Mouse (Mus musculus): ENCODE measurements around the gene Pnma1. TPM values are rescaled to one million over a fixed set of nuclear protein-coding genes. Genes with fewer than 3 reads are reported as not detected.

Pnma1 gene
- polyA plus RNA-seq, 1 experiment from 2014 or later, result 1.2 TPM

DNA sequence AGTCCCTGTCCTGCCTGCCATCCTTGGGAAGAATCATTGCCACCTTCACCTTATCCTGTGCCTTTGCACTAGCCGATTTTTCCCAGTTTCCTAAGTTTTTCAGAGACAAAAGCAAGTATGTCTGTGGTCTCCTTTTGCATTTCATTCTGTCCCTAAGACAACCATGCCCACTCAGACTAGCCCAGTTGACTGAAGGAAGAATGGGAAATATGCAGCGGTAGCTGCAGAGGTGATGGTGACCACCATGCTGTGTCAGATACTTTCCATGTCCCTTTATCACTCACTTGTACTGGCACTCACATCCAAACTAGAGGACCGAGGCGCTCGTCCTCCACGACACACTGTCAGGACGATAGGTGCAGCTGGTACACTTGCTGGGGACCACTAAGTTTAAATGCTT is 11.2 kb downstream of the Pnma1 start:
- H3K27me3 ChIP-seq (ENCODE audit: low read depth, poor library complexity, severe bottlenecking), result no peaks in the 10 kb centered on the region
- peaks cover 31% of the 10 kb centered on the region for H3K36me3 ChIP-seq
- no peak for DNase-seq (ENCODE audit: low spot score)
- no peaks in the 10 kb centered on the region for H3K9me3 ChIP-seq (replicated peaks)
- no peak overlapping the region for H3K4me3 ChIP-seq
- no peak overlapping the region for H3K27ac ChIP-seq
- 94% methylated on average over 7 of the region's 7 CpGs for WGBS
- H3K4me1 ChIP-seq, result no peaks in the 10 kb centered on the region

DNA sequence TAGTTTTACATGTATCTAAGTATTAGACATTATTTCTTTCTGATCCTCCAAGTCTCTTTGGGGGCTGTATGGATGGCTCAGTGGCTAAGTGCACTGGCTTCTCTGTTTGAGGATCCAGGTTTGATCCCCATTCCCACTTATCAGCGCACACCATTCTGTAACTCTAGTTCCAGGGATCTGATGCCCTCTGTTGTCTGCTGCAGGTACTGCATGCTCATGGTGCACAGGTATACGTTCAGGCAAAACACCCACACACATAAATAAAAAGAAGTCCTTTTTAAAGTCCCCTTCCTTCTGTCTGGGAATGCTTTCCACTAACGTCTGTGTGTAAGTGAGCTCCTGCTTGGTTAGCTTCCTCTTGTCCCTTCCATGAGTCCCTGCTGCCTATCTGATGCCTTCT is 16.0 kb downstream of the Pnma1 start:
- Histone ChIP-seq H3K9me3 (replicated peaks) (no peaks in the 10 kb centered on the region), H3K4me1 (no peaks in the 10 kb centered on the region), H3K27ac (no peak overlapping the region), H3K27me3 (ENCODE audit: low read depth, poor library complexity, severe bottlenecking) (no peaks in the 10 kb centered on the region), H3K4me3 (no peak overlapping the region), H3K36me3 (peaks cover 47% of the 10 kb centered on the region)
- peak; percentile 50 for DNase-seq (ENCODE audit: low spot score)
- 59% methylated on average over 3 of the region's 3 CpGs for WGBS

DNA sequence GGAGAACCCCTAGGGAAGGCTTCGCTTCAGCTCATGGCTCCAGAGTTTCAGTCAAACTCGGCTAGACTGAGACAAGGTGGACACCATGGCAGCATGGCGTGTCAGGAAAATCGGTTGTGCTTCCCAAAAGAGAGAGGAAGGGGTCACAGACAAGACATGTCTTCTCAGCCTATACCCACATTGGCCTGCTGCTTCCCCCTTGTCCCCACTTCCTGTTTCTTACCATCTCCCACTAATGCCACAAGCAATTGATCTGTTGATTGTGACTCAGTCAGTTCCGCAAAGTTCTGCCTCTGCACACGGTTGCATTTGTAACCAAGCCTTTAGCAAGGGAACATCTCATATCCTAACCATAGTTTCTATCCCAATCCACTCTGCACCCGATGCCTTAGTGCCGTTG is 18.4 kb downstream of the Pnma1 start:
- H3K27me3 ChIP-seq (ENCODE audit: low read depth, poor library complexity, severe bottlenecking), result no peaks in the 10 kb centered on the region
- peaks cover 29% of the 10 kb centered on the region for H3K36me3 ChIP-seq
- no peak overlapping the region for H3K4me3 ChIP-seq
- 93% methylated on average over 8 of the region's 8 CpGs for WGBS
- DNase-seq (ENCODE audit: low spot score), result no peak
- H3K27ac ChIP-seq, result no peak overlapping the region
- H3K4me1 ChIP-seq, result no peaks in the 10 kb centered on the region
- no peaks in the 10 kb centered on the region for H3K9me3 ChIP-seq (replicated peaks)

DNA sequence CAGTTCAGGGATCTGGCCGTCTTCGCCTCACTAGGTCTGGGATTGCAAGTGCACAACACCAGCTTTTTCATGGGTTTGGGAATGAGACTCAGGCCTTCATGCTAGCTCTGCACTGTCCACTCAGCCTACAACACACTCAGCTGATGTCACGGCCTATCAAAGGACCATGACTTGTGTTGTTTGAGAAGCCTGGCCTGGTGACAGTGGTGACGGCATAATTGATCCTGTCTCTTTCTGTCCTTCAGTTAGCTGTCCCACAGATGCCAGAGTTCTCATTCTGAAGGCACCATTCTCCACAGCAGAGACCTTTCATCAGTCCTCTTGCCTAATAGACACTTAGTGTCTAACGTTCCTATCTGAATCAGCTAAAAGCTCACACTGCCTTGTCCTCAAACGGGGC is 19.7 kb downstream of the Pnma1 start:
- H3K4me3 ChIP-seq, result no peak overlapping the region
- DNase-seq (ENCODE audit: low spot score), result no peak
- H3K4me1 ChIP-seq, result no peaks in the 10 kb centered on the region
- no peak overlapping the region for H3K27ac ChIP-seq
- 89% methylated on average over 6 of the region's 6 CpGs for WGBS
- peaks cover 29% of the 10 kb centered on the region for H3K36me3 ChIP-seq
- H3K9me3 ChIP-seq (replicated peaks), result no peaks in the 10 kb centered on the region
- no peaks in the 10 kb centered on the region for H3K27me3 ChIP-seq (ENCODE audit: low read depth, poor library complexity, severe bottlenecking)

DNA sequence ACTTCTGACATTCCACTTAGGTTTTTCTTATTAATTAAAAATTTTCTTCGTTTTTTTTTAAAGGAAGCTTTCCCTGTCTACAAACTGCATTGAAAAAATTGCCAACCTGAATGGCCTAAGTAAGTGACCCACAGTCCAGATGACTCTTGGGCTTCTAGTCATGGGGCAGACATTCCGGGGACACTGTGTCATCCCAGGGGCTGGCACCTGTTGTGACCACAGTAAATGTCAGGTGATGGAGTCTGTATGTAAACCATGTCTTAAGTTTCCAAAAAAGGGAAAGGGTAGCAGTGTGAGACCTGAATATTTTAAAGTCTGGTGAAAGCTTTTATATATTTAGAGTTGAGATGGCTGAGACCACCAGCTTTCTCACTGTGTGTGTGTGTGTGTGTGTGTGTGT is 21.4 kb downstream of the Pnma1 start:
- H3K27ac ChIP-seq, result no peak overlapping the region
- H3K4me1 ChIP-seq, result no peaks in the 10 kb centered on the region
- H3K9me3 ChIP-seq (replicated peaks), result no peaks in the 10 kb centered on the region
- no peak for DNase-seq (ENCODE audit: low spot score)
- no peaks in the 10 kb centered on the region for H3K27me3 ChIP-seq (ENCODE audit: low read depth, poor library complexity, severe bottlenecking)
- 79% methylated on average over 2 of the region's 2 CpGs for WGBS
- no peak overlapping the region for H3K4me3 ChIP-seq
- H3K36me3 ChIP-seq, result peaks cover 24% of the 10 kb centered on the region

DNA sequence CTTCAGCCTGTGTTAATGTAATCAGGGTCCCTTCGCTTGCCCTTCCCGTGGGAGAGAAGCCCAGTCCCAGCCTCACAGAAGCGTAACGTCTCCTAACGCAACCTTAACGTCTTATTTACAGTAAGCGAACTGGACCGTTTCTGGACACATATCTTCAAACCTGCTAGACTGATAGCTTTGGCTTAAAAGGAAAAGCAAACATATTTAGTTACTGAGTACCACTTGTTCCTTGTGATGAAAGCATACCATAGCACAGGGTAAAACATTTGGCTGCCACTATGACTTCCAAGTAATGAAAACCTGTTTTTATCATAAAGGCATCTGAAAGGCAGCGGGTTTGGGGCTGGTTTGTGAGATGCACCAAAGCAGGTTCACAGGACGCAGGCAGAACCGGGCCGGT is 22.4 kb downstream of the Pnma1 start:
- no peaks in the 10 kb centered on the region for H3K4me1 ChIP-seq
- no peaks in the 10 kb centered on the region for H3K27me3 ChIP-seq (ENCODE audit: low read depth, poor library complexity, severe bottlenecking)
- H3K36me3 ChIP-seq, result peaks cover 18% of the 10 kb centered on the region
- no peak overlapping the region for H3K4me3 ChIP-seq
- no peak overlapping the region for H3K27ac ChIP-seq
- H3K9me3 ChIP-seq (replicated peaks), result no peaks in the 10 kb centered on the region
- 88% methylated on average over 12 of the region's 12 CpGs for WGBS
- no peak for DNase-seq (ENCODE audit: low spot score)

DNA sequence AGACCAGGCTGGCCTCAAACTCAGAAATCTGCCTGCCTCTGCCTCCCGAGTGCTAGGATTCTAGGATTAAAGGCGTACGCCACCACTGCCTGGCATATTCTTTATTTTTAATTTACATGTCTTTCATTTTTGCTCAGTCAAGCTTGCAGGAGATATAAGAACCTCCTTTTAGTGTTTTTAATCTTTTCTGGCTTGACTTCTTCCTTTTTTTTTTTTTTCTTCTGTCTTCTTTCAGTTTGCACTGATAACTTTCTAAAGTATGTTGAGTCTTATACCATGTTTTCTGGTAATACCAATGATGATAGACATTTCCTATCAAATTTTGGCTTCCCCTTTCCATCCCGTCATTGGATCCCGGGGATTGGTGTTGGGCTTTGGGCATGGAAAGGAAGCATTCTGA is 28.7 kb downstream of the Pnma1 start:
- Histone ChIP-seq H3K27me3 (ENCODE audit: low read depth, poor library complexity, severe bottlenecking) (no peaks in the 10 kb centered on the region), H3K36me3 (no peaks in the 10 kb centered on the region), H3K9me3 (replicated peaks) (no peaks in the 10 kb centered on the region), H3K27ac (no peak overlapping the region), H3K4me1 (peaks cover 8% of the 10 kb centered on the region), H3K4me3 (no peak overlapping the region)
- DNase-seq (ENCODE audit: low spot score), result no peak
- 94% methylated on average over 5 of the region's 5 CpGs for WGBS

DNA sequence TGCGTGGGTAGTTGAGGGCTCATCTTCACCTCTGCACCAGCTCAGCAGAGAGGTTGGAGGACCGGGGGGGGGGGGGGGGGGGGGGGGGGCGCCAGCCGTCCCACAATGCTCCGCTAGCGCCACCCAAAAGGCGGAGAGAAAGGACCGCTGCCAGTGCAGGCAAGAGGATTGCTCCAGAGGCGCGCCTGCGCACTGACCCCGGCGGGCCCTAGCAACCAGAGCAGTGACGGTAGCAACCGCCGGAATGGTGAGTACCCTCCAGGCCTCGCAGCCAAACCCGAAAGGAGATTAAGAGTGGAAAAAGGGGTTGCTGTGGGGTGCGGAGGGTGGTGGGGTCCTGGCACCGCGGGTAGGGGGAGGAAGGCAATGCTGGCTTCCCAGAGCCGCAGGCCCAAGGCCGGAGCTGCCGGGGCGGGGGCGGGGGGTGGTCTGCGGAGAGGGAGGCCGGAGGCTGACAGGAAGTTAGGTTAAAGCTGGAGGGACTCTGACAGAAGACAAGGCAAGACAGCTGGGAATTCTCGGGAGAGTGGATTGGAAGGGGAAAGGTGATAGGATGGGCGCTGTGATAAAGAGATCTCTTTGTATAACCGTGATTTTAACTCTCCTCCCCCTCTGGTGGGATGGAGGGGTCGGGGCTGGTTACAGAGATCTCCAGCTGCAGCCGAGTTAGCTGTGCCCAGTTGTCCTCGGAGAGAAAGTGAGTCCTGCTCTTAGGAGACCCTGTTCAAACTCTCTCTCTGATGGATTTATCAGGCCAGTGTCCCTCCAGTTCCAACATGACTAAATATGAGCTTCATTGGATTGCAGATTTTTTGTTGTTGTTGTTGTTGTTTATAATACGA is 33.9 kb downstream of the Pnma1 start, which contains the start of gene Dnal1:
Gene Dnal1, plus strand, starts transcription at position 214 of the 842 bp plus-strand sequence.
- DNase-seq (ENCODE audit: low spot score), result peak; percentile 94
- peak within 1 kb of the TSS; percentile 88 for H3K4me3 ChIP-seq
- H3K4me1 ChIP-seq, result peaks cover 9% of the 10 kb centered on the region
- no peaks in the 10 kb centered on the region for H3K9me3 ChIP-seq (replicated peaks)
- WGBS, result 3% methylated on average over 30 of the region's 35 CpGs
- H3K27ac ChIP-seq, result peak within 1 kb of the TSS; percentile 82
- no peaks in the 10 kb centered on the region for H3K27me3 ChIP-seq (ENCODE audit: low read depth, poor library complexity, severe bottlenecking)
- no peaks in the 10 kb centered on the region for H3K36me3 ChIP-seq

DNA sequence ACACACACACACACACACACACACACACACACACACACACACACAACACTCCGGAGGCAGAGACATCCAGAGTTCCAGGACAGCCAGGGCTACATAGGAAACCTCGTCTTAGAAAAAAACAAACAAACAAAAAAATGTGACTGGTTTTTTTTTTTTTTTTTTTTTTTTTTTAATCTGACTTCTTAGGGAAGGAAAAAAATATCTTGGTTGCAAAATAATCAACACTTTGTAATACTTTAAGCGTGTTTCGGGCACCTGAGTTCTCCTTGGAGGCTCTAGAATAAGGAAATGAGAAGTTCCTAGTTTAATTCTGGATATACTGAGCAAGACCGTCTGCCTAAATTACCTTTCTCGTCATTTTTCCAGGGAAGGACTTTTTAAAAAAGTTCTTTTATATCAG is 34.6 kb downstream of the Pnma1 start:
- Histone ChIP-seq H3K4me3 (peak overlapping the region; percentile 88), H3K27me3 (ENCODE audit: low read depth, poor library complexity, severe bottlenecking) (no peaks in the 10 kb centered on the region), H3K9me3 (replicated peaks) (no peaks in the 10 kb centered on the region), H3K36me3 (no peaks in the 10 kb centered on the region), H3K27ac (peak overlapping the region; percentile 82; the same call in 1 of the 2 replicates), H3K4me1 (peaks cover 9% of the 10 kb centered on the region)
- DNase-seq (ENCODE audit: low spot score), result no peak
- WGBS, result 58% methylated on average over 6 of the region's 6 CpGs

DNA sequence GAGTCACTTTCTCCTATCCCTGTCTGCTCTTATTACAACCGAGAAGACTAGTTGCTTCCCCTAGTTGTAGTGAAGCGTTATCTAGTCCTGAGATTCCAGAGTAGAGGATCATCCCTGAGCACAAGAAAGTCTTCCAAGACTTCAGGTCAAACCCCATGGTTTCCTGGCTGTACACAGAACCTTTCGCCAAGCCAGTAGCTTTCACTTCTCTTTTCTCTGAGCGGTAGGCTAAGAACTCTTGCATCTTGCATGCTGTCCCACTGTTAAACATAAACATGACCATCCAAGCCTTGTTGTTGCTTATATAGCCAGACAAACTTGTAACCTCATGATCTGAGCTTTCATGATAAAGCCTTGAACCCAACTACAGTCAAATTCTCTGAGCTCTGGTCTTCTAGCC is 37.5 kb downstream of the Pnma1 start:
- Histone ChIP-seq H3K9me3 (replicated peaks) (no peaks in the 10 kb centered on the region), H3K27ac (no peak overlapping the region), H3K4me3 (no peak overlapping the region), H3K36me3 (no peaks in the 10 kb centered on the region), H3K4me1 (peaks cover 9% of the 10 kb centered on the region), H3K27me3 (ENCODE audit: low read depth, poor library complexity, severe bottlenecking) (no peaks in the 10 kb centered on the region)
- 91% methylated on average over 4 of the region's 4 CpGs for WGBS
- DNase-seq (ENCODE audit: low spot score), result no peak

DNA sequence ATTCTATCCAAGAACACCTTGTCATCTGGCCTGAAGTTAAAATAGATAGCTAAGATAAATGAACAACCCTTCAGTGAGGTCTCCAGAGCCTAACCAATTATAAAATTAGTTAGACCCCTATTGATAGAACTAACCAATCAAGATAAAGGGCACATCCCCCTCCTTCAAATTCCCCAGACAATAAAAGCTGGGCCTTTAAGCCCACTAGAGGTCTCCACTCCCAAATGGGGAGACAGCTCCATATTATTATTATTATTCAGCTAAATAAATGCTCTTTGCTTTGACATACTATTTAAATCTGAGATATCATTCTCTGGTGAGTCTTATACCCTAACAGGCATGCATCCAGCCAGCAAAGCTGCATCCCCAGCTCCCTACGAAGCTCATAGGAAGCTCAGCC is 38.4 kb downstream of the Pnma1 start:
- no peak overlapping the region for H3K4me3 ChIP-seq
- H3K27ac ChIP-seq, result no peak overlapping the region
- DNase-seq (ENCODE audit: low spot score), result no peak
- no peaks in the 10 kb centered on the region for H3K9me3 ChIP-seq (replicated peaks)
- H3K36me3 ChIP-seq, result no peaks in the 10 kb centered on the region
- 85% methylated on average over 1 of the region's 1 CpGs for WGBS
- no peaks in the 10 kb centered on the region for H3K27me3 ChIP-seq (ENCODE audit: low read depth, poor library complexity, severe bottlenecking)
- H3K4me1 ChIP-seq, result peaks cover 4% of the 10 kb centered on the region

DNA sequence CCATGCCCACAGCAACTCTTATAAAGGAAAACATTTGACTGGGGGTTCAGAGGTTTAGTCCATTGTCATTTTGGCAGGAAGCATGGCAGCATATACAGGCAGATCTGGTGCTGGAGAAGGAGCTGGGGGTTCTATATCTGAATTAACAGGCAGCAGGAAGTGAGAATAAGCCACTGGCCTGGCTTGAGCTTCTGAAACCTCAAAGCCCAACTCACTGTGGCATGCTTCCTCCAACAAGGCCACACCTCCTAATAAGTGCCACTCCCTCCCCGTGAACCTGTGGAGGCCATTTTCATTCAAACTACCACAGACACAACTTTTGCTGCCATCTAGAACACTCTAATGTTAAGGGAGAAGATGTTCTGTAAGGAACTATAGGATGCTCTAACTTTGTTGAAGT is 40.6 kb downstream of the Pnma1 start:
- Histone ChIP-seq H3K9me3 (replicated peaks) (no peaks in the 10 kb centered on the region), H3K27ac (no peak overlapping the region), H3K27me3 (ENCODE audit: low read depth, poor library complexity, severe bottlenecking) (no peaks in the 10 kb centered on the region), H3K4me1 (no peaks in the 10 kb centered on the region), H3K36me3 (no peaks in the 10 kb centered on the region), H3K4me3 (no peak overlapping the region)
- DNase-seq (ENCODE audit: low spot score), result no peak
- WGBS, result 76% methylated on average over 1 of the region's 1 CpGs

DNA sequence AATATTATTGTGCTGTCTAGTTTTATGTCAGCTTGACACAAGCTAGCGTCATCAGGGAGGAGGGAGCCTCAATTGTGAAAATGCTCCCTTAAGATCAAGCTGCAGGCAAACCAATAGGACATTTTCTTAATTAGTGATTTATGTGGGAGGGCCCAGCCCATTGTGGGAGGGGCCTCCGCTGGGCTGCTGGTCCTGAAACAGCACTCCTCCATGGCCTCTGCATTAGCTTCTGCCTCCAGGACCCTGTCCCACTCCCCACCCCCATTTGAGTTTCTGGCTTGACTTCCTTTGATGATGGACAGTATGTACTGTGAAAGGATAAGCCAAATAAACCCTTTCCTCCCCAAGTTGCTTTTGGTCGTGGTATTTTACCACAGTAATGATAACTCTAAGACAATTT is 41.3 kb downstream of the Pnma1 start:
- Histone ChIP-seq H3K27me3 (ENCODE audit: low read depth, poor library complexity, severe bottlenecking) (0 out of 2 replicates have a peak, but pooled peaks cover 2% of the 10 kb centered on the region), H3K36me3 (no peaks in the 10 kb centered on the region), H3K4me1 (no peaks in the 10 kb centered on the region), H3K4me3 (no peak overlapping the region), H3K9me3 (replicated peaks) (no peaks in the 10 kb centered on the region), H3K27ac (no peak overlapping the region)
- no peak for DNase-seq (ENCODE audit: low spot score)
- WGBS, result 76% methylated on average over 3 of the region's 3 CpGs

DNA sequence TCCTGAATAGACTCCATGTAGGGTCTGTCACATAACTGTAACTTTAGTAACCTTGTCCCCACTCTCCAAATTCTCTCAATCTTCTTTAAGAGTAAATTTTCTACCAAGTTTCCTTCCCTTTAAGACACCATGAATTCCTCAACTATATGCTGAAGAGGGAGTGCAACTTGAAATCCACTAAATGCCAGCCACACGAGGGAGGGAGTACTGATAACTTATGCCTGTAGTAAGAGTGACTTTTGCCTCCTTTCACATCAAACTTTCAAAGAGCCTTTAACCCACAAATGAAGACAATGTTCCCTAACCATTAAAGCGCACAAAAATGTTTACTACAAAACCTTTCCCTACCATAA is 46.8 kb downstream of the Pnma1 start:
- peak overlapping the region; percentile 61 for H3K4me3 ChIP-seq
- WGBS, result 56% methylated on average over 2 of the region's 2 CpGs
- no peaks in the 10 kb centered on the region for H3K4me1 ChIP-seq
- H3K9me3 ChIP-seq (replicated peaks), result no peaks in the 10 kb centered on the region
- H3K27me3 ChIP-seq (ENCODE audit: low read depth, poor library complexity, severe bottlenecking), result 0 out of 2 replicates have a peak, but pooled peaks cover 6% of the 10 kb centered on the region
- no peak for DNase-seq (ENCODE audit: low spot score)
- no peak overlapping the region for H3K27ac ChIP-seq
- no peaks in the 10 kb centered on the region for H3K36me3 ChIP-seq

Data from limb, embryonic 10.5 days (tissue).